Mouse (Mus musculus) CD4-positive naive resting alpha-beta T cell, adult 76 days (primary cell): ENCODE data around the gene Noxo1. TPM values are rescaled to one million over a fixed set of nuclear protein-coding genes. Genes with fewer than 3 reads are reported as not detected.

Source experiments
- total RNA-seq: library from RNA; stranded (reverse); gene quantifications from one replicate; pipeline ENCODE4 v1.2.4, GENCODE M21; 2023

Gene Noxo1
- 2.7 TPM for total RNA-seq

DNA sequence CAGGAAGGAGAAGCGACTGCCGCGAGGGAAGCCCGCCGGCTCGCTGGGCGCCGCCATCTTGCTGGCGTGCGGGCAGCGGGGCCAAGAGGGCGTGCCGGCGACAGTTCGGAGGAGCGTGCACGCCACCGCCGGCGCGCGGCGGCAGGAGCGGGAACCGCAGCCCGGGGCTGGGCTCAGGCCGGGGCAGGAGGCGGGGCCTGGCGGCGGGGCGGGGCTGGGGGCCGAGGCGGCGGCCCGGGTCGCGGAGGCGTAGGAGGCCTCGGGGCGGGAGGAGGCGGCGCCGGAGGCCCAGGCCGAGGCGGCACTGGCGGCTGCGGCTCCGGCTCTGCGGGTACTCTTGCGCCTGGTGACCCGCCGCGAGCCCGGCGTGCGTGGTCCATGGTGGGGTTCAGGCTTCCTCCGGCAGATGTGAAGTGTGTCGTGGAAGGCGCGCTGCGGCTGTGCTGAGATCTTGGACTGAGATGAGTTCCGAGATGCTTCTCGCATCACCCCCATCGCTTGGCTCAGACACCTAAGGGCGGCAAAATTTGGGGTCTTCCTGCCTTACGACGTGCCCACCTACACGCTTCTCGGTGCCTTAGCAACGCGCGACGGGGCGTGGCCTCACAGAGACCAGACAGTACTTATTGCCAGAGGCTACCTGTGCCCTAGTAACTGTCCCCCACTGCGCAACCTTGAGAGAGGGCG is at the start of gene Noxo1, which contains the start of gene Gfer:
Gene Noxo1, plus strand, starts transcription at position 224 of the 687 bp plus-strand sequence.
Gene Gfer, minus strand, starts transcription at position 146 of the 687 bp plus-strand sequence.

DNA sequence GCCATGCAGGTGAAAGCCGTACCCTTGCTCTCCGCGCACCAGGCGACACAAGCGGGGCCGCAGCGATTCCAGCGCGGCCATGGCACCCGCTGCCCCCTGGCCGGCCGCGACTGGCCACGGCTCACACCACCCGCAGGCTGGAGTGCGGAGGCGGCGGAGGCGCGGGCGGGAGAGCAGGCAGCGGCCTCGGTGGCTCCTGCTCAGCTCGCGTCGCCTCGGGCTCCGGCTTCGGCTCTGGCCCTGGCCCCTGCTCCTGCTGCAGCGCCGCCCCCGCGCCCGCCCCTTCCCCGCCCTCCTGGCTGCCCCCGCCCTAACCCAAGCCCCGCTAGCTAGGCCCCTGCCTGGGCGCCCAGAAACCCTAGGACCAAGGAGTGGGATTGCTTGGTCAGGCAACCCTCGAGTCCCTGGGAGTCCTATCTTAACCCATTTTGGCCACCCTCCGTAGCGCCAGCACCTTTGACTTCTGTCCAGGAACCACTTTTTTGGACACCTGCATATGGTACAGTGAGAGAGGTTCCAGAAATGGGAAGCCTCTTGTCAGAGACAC is 45.9 kb upstream of the Noxo1 start, which contains the start of gene Slc9a3r2:
Gene Slc9a3r2, minus strand, starts transcription at position 258 of the 547 bp plus-strand sequence.

GRCm38 (mm10) chr17:24658017-24658758 is 37.8 kb upstream of the Noxo1 start, which contains the start of gene Npw:
TSS of gene Npw (minus strand) at chr17:24658457.

GRCm38 (mm10) chr17:24669545-24670245 is 26.3 kb upstream of the Noxo1 start, which contains the start of gene Zfp598:
TSS of gene Zfp598 (plus strand) at chr17:24669687.

GRCm38 (mm10) chr17:24689251-24690081 is 6.6 kb upstream of the Noxo1 start, which contains the start of gene Syngr3:
TSS of gene Syngr3 (minus strand) at chr17:24689955.

DNA sequence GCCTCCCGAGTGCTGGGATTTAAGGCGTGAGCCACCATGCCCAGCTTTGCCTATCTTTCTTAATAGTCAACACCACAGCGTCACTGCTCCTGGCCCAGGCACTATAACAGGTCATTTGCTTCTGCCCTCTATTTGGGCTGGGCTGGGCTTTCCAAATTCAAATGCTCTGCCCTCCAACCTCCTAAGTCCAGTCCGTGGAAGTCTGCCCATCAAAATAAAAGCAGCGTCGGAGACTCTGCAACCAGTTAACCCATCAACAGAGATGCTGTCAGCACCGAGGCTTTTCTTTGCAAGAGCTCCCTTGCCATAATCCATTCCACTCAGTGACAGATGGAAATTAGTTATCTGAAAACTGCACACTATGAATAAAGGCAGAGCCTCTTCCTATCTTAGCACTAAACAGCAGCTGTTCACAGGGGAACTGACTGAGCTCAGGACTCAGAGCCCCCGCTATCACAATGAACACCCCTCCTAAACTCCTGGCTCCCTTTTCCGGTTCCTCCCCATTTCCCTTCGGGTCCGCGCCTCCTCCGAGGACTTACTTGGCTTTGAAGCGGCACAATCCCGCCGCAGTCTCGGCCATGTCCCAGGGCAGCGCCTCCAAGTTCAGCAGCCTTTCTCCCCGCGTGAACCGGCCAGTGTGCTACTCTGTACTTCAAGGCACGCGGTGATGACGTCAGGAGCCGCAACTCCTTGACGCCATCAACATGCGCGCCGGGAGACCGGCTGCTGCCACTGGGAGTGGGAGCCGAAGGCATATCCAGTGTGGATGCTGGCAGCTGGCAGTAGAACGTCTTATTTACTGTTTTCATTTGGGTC is 11.2 kb downstream of the Noxo1 start, which contains the start of gene Tbl3:
Gene Tbl3, minus strand, starts transcription at position 679 of the 819 bp plus-strand sequence.

GRCm38 (mm10) chr17:24717943-24718342 is 21.9 kb downstream of the Noxo1 start, which contains the start of the genes Rnf151 and Rps2:
TSS of gene Rnf151 (minus strand) at chr17:24718063.
TSS of gene Rps2 (plus strand) at chr17:24718116.

GRCm38 (mm10) chr17:24724184-24724583 is 28.1 kb downstream of the Noxo1 start, which contains the start of gene Ndufb10:
TSS of gene Ndufb10 (minus strand) at chr17:24724478.

DNA sequence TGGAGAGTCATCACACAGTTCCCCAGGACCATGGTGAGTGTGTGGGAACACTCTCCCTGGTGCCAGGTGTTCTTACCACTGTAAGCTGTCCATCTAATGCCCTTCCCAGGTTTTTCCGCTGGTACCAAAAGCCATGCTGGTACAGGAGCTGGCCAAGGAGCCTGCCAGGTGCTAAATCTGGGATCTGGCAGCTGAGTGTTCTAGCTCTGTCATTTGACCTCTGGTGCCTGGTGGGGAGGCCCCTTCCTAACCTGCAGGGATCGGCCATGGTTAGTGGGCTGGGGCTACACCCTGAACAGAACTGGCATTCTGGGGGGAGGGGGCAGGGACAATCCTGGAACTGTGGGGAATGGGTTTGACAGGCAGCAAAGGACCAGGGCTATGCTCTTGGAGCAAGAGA is 31.6 kb downstream of the Noxo1 start, which contains the start of gene Rpl3l:
Gene Rpl3l, plus strand, starts transcription at position 203 of the 400 bp plus-strand sequence.

GRCm38 (mm10) chr17:24736330-24737051 is 40.5 kb downstream of the Noxo1 start, which contains the start of gene Msrb1:
TSS of gene Msrb1 (plus strand) at chr17:24736642.

Other genes with a start within 250 kb of the Noxo1 start
- gene E4f1, start 225.9 kb upstream of the Noxo1 start, total RNA-seq = 68.1 TPM
- gene Pgp, start 225.8 kb upstream of the Noxo1 start, total RNA-seq = 10.9 TPM
- 0.59 TPM for gene Bricd5, start 222.3 kb upstream of the Noxo1 start, total RNA-seq
- 12.4 TPM for gene Mlst8, start 217.2 kb upstream of the Noxo1 start, total RNA-seq
- gene Caskin1, start 207.6 kb upstream of the Noxo1 start, total RNA-seq = not detected
- gene Traf7, start 168.3 kb upstream of the Noxo1 start, total RNA-seq = 189 TPM
- 1.8 TPM for gene Rab26, start 162.0 kb upstream of the Noxo1 start, total RNA-seq
- 86.7 TPM for gene Pkd1, start 146.4 kb upstream of the Noxo1 start, total RNA-seq
- 56.1 TPM for gene Tsc2, start 63.6 kb upstream of the Noxo1 start, total RNA-seq
- 2.0 TPM for gene Nthl1, start 63.6 kb upstream of the Noxo1 start, total RNA-seq
- gene Slc9a3r2, start 45.9 kb upstream of the Noxo1 start, total RNA-seq = 0.73 TPM
- gene Npw, start 37.8 kb upstream of the Noxo1 start, total RNA-seq = not detected
- gene Zfp598, start 26.5 kb upstream of the Noxo1 start, total RNA-seq = 63.8 TPM
- not detected for gene Syngr3, start 6.3 kb upstream of the Noxo1 start, total RNA-seq
- gene Gfer, start 78 bp upstream of the Noxo1 start, total RNA-seq = 14.5 TPM
- 29.7 TPM for gene Tbl3, start 11.4 kb downstream of the Noxo1 start, total RNA-seq
- not detected for gene Rnf151, start 21.8 kb downstream of the Noxo1 start, total RNA-seq
- gene Rps2, start 21.9 kb downstream of the Noxo1 start, total RNA-seq = 1,468 TPM
- gene Ndufb10, start 28.2 kb downstream of the Noxo1 start, total RNA-seq = 64.9 TPM
- gene Rpl3l, start 31.6 kb downstream of the Noxo1 start, total RNA-seq = not detected
- 31.3 TPM for gene Msrb1, start 40.4 kb downstream of the Noxo1 start, total RNA-seq
- gene Hs3st6, start 56.8 kb downstream of the Noxo1 start, total RNA-seq = not detected
- not detected for gene Meiob, start 108.1 kb downstream of the Noxo1 start, total RNA-seq
- 29.9 TPM for gene Hagh, start 143.9 kb downstream of the Noxo1 start, total RNA-seq
- gene Fahd1, start 154.1 kb downstream of the Noxo1 start, total RNA-seq = 2.1 TPM
- gene Igfals, start 169.8 kb downstream of the Noxo1 start, total RNA-seq = not detected
- gene Nubp2, start 190.1 kb downstream of the Noxo1 start, total RNA-seq = 56.2 TPM
- 27.0 TPM for gene Spsb3, start 190.4 kb downstream of the Noxo1 start, total RNA-seq
- 66.7 TPM for gene Eme2, start 198.9 kb downstream of the Noxo1 start, total RNA-seq
- gene Mrps34, start 198.9 kb downstream of the Noxo1 start, total RNA-seq = 40.3 TPM
- gene Nme3, start 200.3 kb downstream of the Noxo1 start, total RNA-seq = 15.3 TPM
- 222 TPM for gene Mapk8ip3, start 240.7 kb downstream of the Noxo1 start, total RNA-seq